Mouse (Mus musculus) olfactory bulb, adult 2 months (tissue): Measurements from ENCODE around the gene Stn1.

ENCODE experiments used
- CTCF ChIP-seq: fragments of 200-500 bp; IDR thresholded peaks from 2 replicates; pipeline ENCODE4 v1.5.1; 2012; ENCODE audit warnings: low read depth, mild to moderate bottlenecking, low read length, moderate library complexity; ENCODE audit not compliant: insufficient read depth
- POLR2A ChIP-seq: fragments of 200-500 bp; IDR thresholded peaks from 2 replicates; pipeline ENCODE4 v1.6.1; 2012; ENCODE audit warnings: mild to moderate bottlenecking, low read depth, low read length, moderate library complexity; ENCODE audit not compliant: insufficient read depth

GRCm38 (mm10) chr19:47549174-47549573, 11.9 kb upstream of the Stn1 start:
- TF ChIP-seq POLR2A, result no peak
- no peak for TF ChIP-seq CTCF
